Mouse (Mus musculus) stomach, embryonic 14.5 days (tissue): ENCODE results near the gene Glmp. TPM values are rescaled to one million over a fixed set of nuclear protein-coding genes. Genes with fewer than 3 reads are reported as not detected.
A peak's percentile ranks its signal among the peaks of the same experiment; 100 is the strongest.
"Not testable (repeated sequence)": the region's sequence is repeated elsewhere in the genome, so short reads cannot be mapped to it uniquely, and the experiment has no call there.

Source experiments
- ATAC-seq: fragments of 200-750 bp; cut with Nextera tagmentation; 2 replicates; pipeline ENCODE4 v1.8.0; 2017; ENCODE audit warnings: low read depth, moderate TSS enrichment; ENCODE audit not compliant: insufficient number of reproducible peaks, insufficient read depth, low FRiP score
- H3K27ac ChIP-seq: fragments of 300-500 bp; sonication (generic); 2 replicates; pipeline ENCODE4 v1.5.1; 2014; ENCODE audit warnings: mild to moderate bottlenecking, low read length, moderate library complexity, mixed read lengths
- H3K27me3 ChIP-seq: fragments of 300-500 bp; sonication (generic); 2 replicates; pipeline ENCODE4 v1.6.1; 2014; ENCODE audit warnings: low read length, control low read depth, mixed read lengths; ENCODE audit not compliant: control insufficient read depth, insufficient read depth
- H3K36me3 ChIP-seq: fragments of 300-500 bp; sonication (generic); 2 replicates; pipeline ENCODE4 v1.6.1; 2014; ENCODE audit warnings: mild to moderate bottlenecking, control low read depth, low read length, moderate library complexity, mixed read lengths; ENCODE audit not compliant: control insufficient read depth, insufficient read depth
- H3K4me1 ChIP-seq: fragments of 300-500 bp; sonication (generic); 2 replicates; pipeline ENCODE4 v1.6.1; 2014; ENCODE audit warnings: low read length, control low read depth, mixed read lengths; ENCODE audit not compliant: control insufficient read depth, insufficient read depth
- H3K4me2 ChIP-seq: fragments of 300-500 bp; sonication (generic); replicated peaks from 2 replicates; pipeline ENCODE4 v1.6.1; 2014; ENCODE audit warnings: low read depth, low read length, control low read depth
- H3K4me3 ChIP-seq: fragments of 300-500 bp; sonication (generic); 2 replicates; pipeline ENCODE4 v1.5.1; 2014; ENCODE audit warnings: low read depth, low read length, control low read depth
- H3K9ac ChIP-seq: fragments of 300-500 bp; sonication (generic); replicated peaks from 2 replicates; pipeline ENCODE4 v1.6.1; 2014; ENCODE audit warnings: low read depth, mild to moderate bottlenecking, control low read depth, low read length, moderate library complexity, mixed read lengths
- H3K9me3 ChIP-seq: fragments of 300-500 bp; sonication (generic); 2 replicates; pipeline ENCODE4 v1.6.1; 2016; ENCODE audit warnings: low read depth, low read length, control low read depth; ENCODE audit not compliant: control insufficient read depth
- WGBS: fragments of 180-500 bp; shearing (Covaris S2); extraction: QIAGEN DNeasy Blood & Tissue Kit; methylation state at CpG from one replicate; pipeline ENCODE4 v1.1.7; 2014; 5-methylcytosine and 5-hydroxymethylcytosine counted together
- polyA plus RNA-seq: library from polyadenylated mRNA; unstranded; fragments of >200 nt; fragmentation: Nextera tagmentation; extraction: Ambion mirVana; gene quantifications from 2 replicates; pipeline ENCODE4 v1.2.1, GENCODE M21; 2014

The Glmp gene
- polyA plus RNA-seq, 1 experiment from 2014 or later = 132 TPM

DNA sequence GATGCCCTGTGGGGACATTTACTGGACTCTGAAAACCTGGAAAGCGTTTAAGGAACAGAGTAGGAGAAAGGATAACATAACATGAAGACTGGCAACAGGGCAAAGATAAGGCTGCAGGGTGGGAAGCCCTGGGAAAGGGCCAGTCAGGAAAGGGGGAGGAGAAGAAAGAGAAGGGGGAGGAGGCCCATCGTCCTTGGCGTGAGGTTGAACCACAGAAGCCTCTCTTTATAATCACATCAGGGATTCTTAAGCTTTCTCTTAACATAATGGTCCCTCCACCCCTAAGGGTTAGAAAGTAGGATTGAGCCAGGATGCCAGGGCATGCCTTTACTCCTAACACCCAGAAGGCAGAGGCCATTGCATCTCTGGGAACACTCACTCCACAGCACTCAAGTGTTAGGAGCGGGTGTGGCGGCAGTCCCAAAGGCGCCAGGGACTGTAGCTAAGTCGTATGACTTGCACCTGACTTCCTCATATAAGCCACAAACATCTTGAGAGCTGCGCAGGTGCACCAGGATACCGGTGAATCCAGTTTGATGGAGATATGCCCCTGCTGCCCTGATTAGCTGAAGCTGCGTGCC is 36.6 kb upstream of the Glmp start:
- H3K27ac ChIP-seq, ATAC-seq, H3K27me3 ChIP-seq: not testable (repeated sequence)

GRCm38 (mm10) chr3:88291970-88292369 is 32.9 kb upstream of the Glmp start:
- Histone ChIP-seq H3K9ac (no peak overlapping the region), H3K27ac (no peak overlapping the region), H3K36me3 (no peaks in the 10 kb centered on the region), H3K27me3 (no peaks in the 10 kb centered on the region), H3K9me3 (no peaks in the 10 kb centered on the region), H3K4me3 (no peak overlapping the region), H3K4me1 (no peaks in the 10 kb centered on the region), H3K4me2 (no peak overlapping the region)
- 57% methylated on average over 4 of the region's 4 CpGs for WGBS
- no peak for ATAC-seq

More for the DNA sequence above, 36.6 kb upstream of the Glmp start:
- H3K36me3 ChIP-seq, H3K4me3 ChIP-seq, H3K4me2 ChIP-seq, H3K4me1 ChIP-seq, H3K9ac ChIP-seq, H3K9me3 ChIP-seq: not testable (repeated sequence)
- 80% methylated on average over 8 of the region's 10 CpGs for WGBS

DNA sequence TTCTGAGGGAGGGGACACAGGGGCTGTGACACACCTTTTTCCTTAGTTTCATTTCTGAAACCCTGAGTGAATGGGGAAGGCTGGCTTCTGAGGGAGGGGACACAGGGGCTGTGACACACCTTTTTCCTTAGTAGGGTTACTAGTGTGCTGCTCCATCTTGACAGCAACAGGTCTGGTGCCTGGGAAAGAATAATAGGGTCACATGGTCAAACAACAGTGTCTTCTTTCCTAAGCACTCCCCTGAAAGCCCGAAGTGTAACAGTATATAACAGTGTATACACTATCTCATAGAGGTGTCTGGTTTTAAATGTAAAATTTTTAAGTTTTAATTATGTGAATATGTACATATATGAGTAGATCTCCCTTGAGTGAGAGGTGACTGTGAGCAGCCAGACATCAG is 29.6 kb upstream of the Glmp start:
- not testable (repeated sequence) for H3K4me3 ChIP-seq, ATAC-seq, H3K4me1 ChIP-seq, H3K9ac ChIP-seq, H3K27me3 ChIP-seq, H3K9me3 ChIP-seq, H3K27ac ChIP-seq
- 51% methylated on average over 1 of the region's 1 CpGs for WGBS
- H3K36me3 ChIP-seq = peaks cover 12% of the 10 kb centered on the region
- peak overlapping the region; percentile 80; the same call in 1 of the 2 replicates for H3K4me2 ChIP-seq

DNA sequence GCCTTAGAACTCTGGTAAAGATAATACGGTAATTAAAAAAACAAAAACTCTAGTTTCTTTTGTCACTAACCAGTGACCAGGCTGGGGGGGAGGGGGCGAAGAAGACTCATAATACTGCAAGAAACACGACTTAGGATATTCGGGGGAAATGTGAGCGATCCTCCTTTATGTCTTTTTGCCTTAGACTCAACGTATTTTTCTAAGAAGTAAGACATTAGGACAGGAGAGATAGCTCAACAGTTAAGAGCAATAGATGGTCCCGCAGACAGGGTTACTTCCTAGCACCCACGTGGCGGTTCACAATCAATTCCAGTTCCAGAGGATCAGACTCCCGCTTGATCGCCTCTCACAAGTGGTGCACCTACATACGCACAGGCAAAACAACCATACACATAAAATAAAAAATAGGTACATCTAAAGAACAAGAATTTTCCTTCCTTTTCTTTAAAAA is 28.7 kb upstream of the Glmp start:
- Histone ChIP-seq H3K4me2 (peak overlapping the region; percentile 80), H3K27me3 (no peaks in the 10 kb centered on the region), H3K4me3 (peak overlapping the region; percentile 89), H3K36me3 (peaks cover 21% of the 10 kb centered on the region), H3K9me3 (no peaks in the 10 kb centered on the region), H3K27ac (peak overlapping the region; percentile 95), H3K4me1 (peaks cover 7% of the 10 kb centered on the region; the same call in 1 of the 2 replicates), H3K9ac (peak overlapping the region; percentile 45)
- peak; percentile 19; the same call in 1 of the 2 replicates for ATAC-seq
- WGBS = under 1% methylated on average over 12 of the region's 12 CpGs

- H3K4me2 ChIP-seq = peak within 1 kb of the TSS; percentile 80
- H3K27me3 ChIP-seq = no peaks in the 10 kb centered on the region
- peaks cover 7% of the 10 kb centered on the region; the same call in 1 of the 2 replicates for H3K4me1 ChIP-seq
- WGBS = under 1% methylated on average over 44 of the region's 44 CpGs
- peak within 1 kb of the TSS; percentile 95 for H3K27ac ChIP-seq
- H3K9me3 ChIP-seq = no peaks in the 10 kb centered on the region
- ATAC-seq = peak; percentile 98
- peak within 1 kb of the TSS; percentile 85 for H3K9ac ChIP-seq
- H3K4me3 ChIP-seq = peak within 1 kb of the TSS; percentile 89
- H3K36me3 ChIP-seq = peaks cover 27% of the 10 kb centered on the region
Measured at GRCm38 (mm10) chr3:88296561-88297318, 28.1 kb upstream of the Glmp start, which contains the start of the genes Tsacc and Cct3. Gene Tsacc (minus strand): TSS chr3:88296999. Gene Cct3 (plus strand): TSS chr3:88297116.

DNA sequence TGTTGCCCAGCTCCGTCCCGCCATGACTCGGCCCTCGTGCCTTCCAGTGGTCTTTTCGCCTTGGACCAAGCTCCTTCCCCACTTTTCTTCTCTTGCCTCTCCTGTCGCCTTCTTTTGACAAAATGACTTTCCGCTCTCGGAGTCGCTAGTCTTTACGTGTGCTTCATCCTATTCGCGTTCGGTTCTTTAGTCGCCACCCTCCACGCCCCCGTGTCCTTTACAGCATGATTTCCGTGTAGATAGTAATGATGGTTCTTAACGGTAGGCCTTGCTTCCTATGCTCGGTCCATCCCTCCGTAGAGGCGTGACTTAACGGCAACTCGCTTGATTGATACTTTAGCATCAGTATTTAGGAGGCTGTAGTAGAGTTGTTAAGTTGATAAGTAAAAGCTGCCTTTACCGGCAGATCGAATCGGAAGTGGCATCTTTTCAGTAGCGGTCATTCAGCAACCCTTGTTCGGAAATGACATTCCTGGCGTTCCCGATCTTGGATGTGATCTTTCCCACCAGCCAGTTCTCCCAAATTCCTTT is 27.4 kb upstream of the Glmp start:
- ATAC-seq = no peak
- H3K4me1 ChIP-seq = peaks cover 7% of the 10 kb centered on the region; the same call in 1 of the 2 replicates
- H3K9ac ChIP-seq = peak overlapping the region; percentile 85
- H3K36me3 ChIP-seq = peaks cover 33% of the 10 kb centered on the region
- H3K4me2 ChIP-seq = peak overlapping the region; percentile 80
- H3K27ac ChIP-seq = peak overlapping the region; percentile 91
- peak overlapping the region; percentile 89 for H3K4me3 ChIP-seq
- no peaks in the 10 kb centered on the region for H3K9me3 ChIP-seq
- no peaks in the 10 kb centered on the region for H3K27me3 ChIP-seq
- WGBS = under 1% methylated on average over 30 of the region's 30 CpGs

GRCm38 (mm10) chr3:88299172-88299571 is 25.7 kb upstream of the Glmp start:
- Histone ChIP-seq H3K36me3 (peaks cover 48% of the 10 kb centered on the region), H3K27me3 (no peaks in the 10 kb centered on the region), H3K4me1 (peaks cover 7% of the 10 kb centered on the region; the same call in 1 of the 2 replicates), H3K27ac (no peak overlapping the region), H3K4me3 (no peak overlapping the region), H3K4me2 (no peak overlapping the region), H3K9me3 (no peaks in the 10 kb centered on the region), H3K9ac (no peak overlapping the region)
- WGBS = 86% methylated on average over 1 of the region's 1 CpGs
- no peak for ATAC-seq

GRCm38 (mm10) chr3:88328956-88329355 is 4.1 kb downstream of the Glmp start:
- Histone ChIP-seq H3K9ac (no peak overlapping the region), H3K4me3 (no peak overlapping the region), H3K27ac (no peak overlapping the region), H3K4me1 (peaks cover 10% of the 10 kb centered on the region), H3K4me2 (no peak overlapping the region), H3K36me3 (peaks cover 17% of the 10 kb centered on the region), H3K9me3 (no peaks in the 10 kb centered on the region), H3K27me3 (no peaks in the 10 kb centered on the region)
- WGBS = 54% methylated on average over 5 of the region's 5 CpGs
- ATAC-seq = no peak
